Mouse (Mus musculus): ENCODE measurements at regions not wholly inside any gene's neighbourhood (a gene's known extent, or its start where the extent isn't known, plus 50 kb on each side); places are given as distances from the start of the nearest gene placed in this dataset.

- no peaks in the 10 kb centered on the region for H3K36me3 ChIP-seq (ENCODE audit: insufficient read depth)
- H3K27me3 ChIP-seq (ENCODE audit: insufficient read depth, low read length) = no peaks in the 10 kb centered on the region
- H3K27ac ChIP-seq (ENCODE audit: low read depth) = no peak overlapping the region
- ATAC-seq (ENCODE audit: insufficient read depth) (no peak), DNase-seq (peak; percentile 2)
- 63% methylated on average over 1 of the region's 1 CpGs for WGBS
- no peaks in the 10 kb centered on the region for H3K9me3 ChIP-seq (ENCODE audit: low read depth, low read length)
- TF ChIP-seq CTCF (IDR thresholded peaks at IDR 0.05; ENCODE audit: low read depth) = no peak
- no peaks in the 10 kb centered on the region for H3K4me1 ChIP-seq (ENCODE audit: insufficient read depth)
- no peak overlapping the region for H3K9ac ChIP-seq
- no peak overlapping the region for H3K4me3 ChIP-seq (ENCODE audit: low read depth, low read length)
- no peak overlapping the region for H3K4me2 ChIP-seq
Observed at GRCm38 (mm10) chr17:82377176-82377592, 639.0 kb upstream of the Slc8a1 start.

GRCm38 (mm10) chr17:82367876-82368275, 629.7 kb upstream of the Slc8a1 start:
- no peaks in the 10 kb centered on the region for H3K4me1 ChIP-seq (ENCODE audit: insufficient read depth)
- ATAC-seq (ENCODE audit: insufficient read depth) (no peak), DNase-seq (no peak)

GRCm38 (mm10) chr17:82366001-82366400, 627.8 kb upstream of the Slc8a1 start:
- DNase-seq (no peak), ATAC-seq (ENCODE audit: insufficient read depth) (no peak)
- Histone ChIP-seq H3K9ac (no peak overlapping the region), H3K4me1 (ENCODE audit: insufficient read depth) (no peaks in the 10 kb centered on the region), H3K4me3 (ENCODE audit: low read depth, low read length) (no peak overlapping the region), H3K27ac (ENCODE audit: low read depth) (no peak overlapping the region), H3K4me2 (no peak overlapping the region), H3K9me3 (ENCODE audit: low read depth, low read length) (no peaks in the 10 kb centered on the region), H3K36me3 (ENCODE audit: insufficient read depth) (no peaks in the 10 kb centered on the region), H3K27me3 (ENCODE audit: insufficient read depth, low read length) (no peaks in the 10 kb centered on the region)
- WGBS = 80% methylated on average over 4 of the region's 4 CpGs
- TF ChIP-seq CTCF (IDR thresholded peaks at IDR 0.05; ENCODE audit: low read depth) = no peak

More at GRCm38 (mm10) chr17:82367876-82368275, 629.7 kb upstream of the Slc8a1 start:
- TF ChIP-seq CTCF (IDR thresholded peaks at IDR 0.05; ENCODE audit: low read depth) = no peak
- Histone ChIP-seq H3K4me2 (no peak overlapping the region), H3K9me3 (ENCODE audit: low read depth, low read length) (no peaks in the 10 kb centered on the region), H3K36me3 (ENCODE audit: insufficient read depth) (no peaks in the 10 kb centered on the region), H3K9ac (no peak overlapping the region), H3K27ac (ENCODE audit: low read depth) (no peak overlapping the region), H3K27me3 (ENCODE audit: insufficient read depth, low read length) (no peaks in the 10 kb centered on the region), H3K4me3 (ENCODE audit: low read depth, low read length) (no peak overlapping the region)

- no peak for ATAC-seq (ENCODE audit: insufficient read depth)
- Histone ChIP-seq H3K27ac (ENCODE audit: low read depth) (no peak overlapping the region), H3K9ac (no peak overlapping the region), H3K9me3 (ENCODE audit: low read depth, low read length) (no peaks in the 10 kb centered on the region), H3K4me1 (ENCODE audit: insufficient read depth) (no peaks in the 10 kb centered on the region), H3K4me2 (no peak overlapping the region), H3K36me3 (ENCODE audit: insufficient read depth) (no peaks in the 10 kb centered on the region), H3K27me3 (ENCODE audit: insufficient read depth, low read length) (no peaks in the 10 kb centered on the region), H3K4me3 (ENCODE audit: low read depth, low read length) (no peak overlapping the region)
- DNase-seq = no peak
- no peak for TF ChIP-seq CTCF (IDR thresholded peaks at IDR 0.05; ENCODE audit: low read depth)
Observed at GRCm38 (mm10) chr17:82348636-82349035, 610.5 kb upstream of the Slc8a1 start.

DNA sequence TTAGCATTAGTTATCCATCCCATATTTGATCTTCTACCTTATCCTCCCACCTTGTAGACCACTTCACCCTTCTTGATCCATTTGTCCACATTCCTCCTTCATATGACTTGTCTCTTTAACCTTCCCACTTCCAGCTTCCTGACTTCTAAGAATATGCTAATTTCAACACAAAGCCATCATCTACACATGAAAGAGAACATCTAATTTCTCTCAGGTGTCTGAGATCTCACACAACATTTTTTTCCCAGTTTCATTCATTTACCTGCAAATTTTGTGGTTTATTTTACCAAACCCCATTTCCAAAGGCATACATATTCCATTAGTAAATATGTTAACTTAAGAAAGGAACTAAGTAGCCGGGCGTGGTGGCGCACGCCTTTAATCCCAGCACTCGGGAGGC, 593.3 kb upstream of the Slc8a1 start:
- no peaks in the 10 kb centered on the region for H3K9me3 ChIP-seq (ENCODE audit: low read depth, low read length)
- no peaks in the 10 kb centered on the region for H3K27me3 ChIP-seq (ENCODE audit: insufficient read depth, low read length)
- no peaks in the 10 kb centered on the region for H3K4me1 ChIP-seq (ENCODE audit: insufficient read depth)
- H3K36me3 ChIP-seq (ENCODE audit: insufficient read depth) = no peaks in the 10 kb centered on the region
- H3K9ac ChIP-seq = no peak overlapping the region
- no peak overlapping the region for H3K27ac ChIP-seq (ENCODE audit: low read depth)
- ATAC-seq (ENCODE audit: insufficient read depth) = no peak
- 92% methylated on average over 5 of the region's 5 CpGs for WGBS
- no peak for DNase-seq
- TF ChIP-seq CTCF (IDR thresholded peaks at IDR 0.05; ENCODE audit: low read depth) = no peak
- H3K4me3 ChIP-seq (ENCODE audit: low read depth, low read length) = no peak overlapping the region
- H3K4me2 ChIP-seq = no peak overlapping the region

GRCm38 (mm10) chr17:82312191-82312590, 574.0 kb upstream of the Slc8a1 start:
- H3K27ac ChIP-seq (ENCODE audit: low read depth) = no peak overlapping the region
- no peak overlapping the region for H3K4me3 ChIP-seq (ENCODE audit: low read depth, low read length)
- H3K27me3 ChIP-seq (ENCODE audit: insufficient read depth, low read length) = no peaks in the 10 kb centered on the region
- DNase-seq = no peak
- H3K9me3 ChIP-seq (ENCODE audit: low read depth, low read length) = no peaks in the 10 kb centered on the region
- no peaks in the 10 kb centered on the region for H3K36me3 ChIP-seq (ENCODE audit: insufficient read depth)
- no peak overlapping the region for H3K4me2 ChIP-seq
- ATAC-seq (ENCODE audit: insufficient read depth) = no peak
- no peak for TF ChIP-seq CTCF (IDR thresholded peaks at IDR 0.05; ENCODE audit: low read depth)
- WGBS = 85% methylated on average over 5 of the region's 5 CpGs
- no peak overlapping the region for H3K9ac ChIP-seq
- no peaks in the 10 kb centered on the region for H3K4me1 ChIP-seq (ENCODE audit: insufficient read depth)

DNA sequence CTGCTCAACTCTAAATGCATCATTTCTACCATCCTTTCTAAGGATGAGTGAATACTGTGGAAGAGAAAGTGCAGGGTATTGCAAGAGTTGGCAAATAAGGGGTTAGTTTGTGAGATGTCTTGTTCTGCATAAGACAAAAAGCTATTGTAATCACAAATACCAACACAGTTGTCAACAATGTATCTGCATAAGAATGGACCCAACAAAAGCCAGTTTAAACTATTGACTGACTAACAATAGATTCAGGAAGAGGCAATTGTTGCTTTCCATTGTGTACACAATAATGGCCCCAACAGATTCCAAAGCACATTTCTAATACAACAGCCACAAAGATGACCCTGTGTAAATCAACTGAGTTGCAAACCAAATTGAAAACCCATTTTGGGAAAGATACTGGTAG, 568.2 kb upstream of the Slc8a1 start:
- DNase-seq = no peak
- Histone ChIP-seq H3K4me3 (ENCODE audit: low read depth, low read length) (no peak overlapping the region), H3K9ac (no peak overlapping the region), H3K9me3 (ENCODE audit: low read depth, low read length) (no peaks in the 10 kb centered on the region), H3K27me3 (ENCODE audit: insufficient read depth, low read length) (no peaks in the 10 kb centered on the region), H3K36me3 (ENCODE audit: insufficient read depth) (no peaks in the 10 kb centered on the region), H3K27ac (ENCODE audit: low read depth) (no peak overlapping the region), H3K4me1 (ENCODE audit: insufficient read depth) (no peaks in the 10 kb centered on the region), H3K4me2 (no peak overlapping the region)
- TF ChIP-seq CTCF (IDR thresholded peaks at IDR 0.05; ENCODE audit: low read depth) = no peak
- no peak for ATAC-seq (ENCODE audit: insufficient read depth)

- no peaks in the 10 kb centered on the region for H3K4me1 ChIP-seq (ENCODE audit: insufficient read depth)
- no peak for ATAC-seq (ENCODE audit: insufficient read depth)
- TF ChIP-seq CTCF (IDR thresholded peaks at IDR 0.05; ENCODE audit: low read depth) = no peak
Observed at GRCm38 (mm10) chr17:82277728-82278127, 539.6 kb upstream of the Slc8a1 start.

More at GRCm38 (mm10) chr17:82277728-82278127, 539.6 kb upstream of the Slc8a1 start:
- Histone ChIP-seq H3K4me3 (ENCODE audit: low read depth, low read length) (no peak overlapping the region), H3K9ac (no peak overlapping the region), H3K4me2 (no peak overlapping the region), H3K36me3 (ENCODE audit: insufficient read depth) (no peaks in the 10 kb centered on the region), H3K27me3 (ENCODE audit: insufficient read depth, low read length) (no peaks in the 10 kb centered on the region), H3K27ac (ENCODE audit: low read depth) (no peak overlapping the region), H3K9me3 (ENCODE audit: low read depth, low read length) (no peaks in the 10 kb centered on the region)
- no peak for DNase-seq
- 78% methylated on average over 3 of the region's 3 CpGs for WGBS
